ENCODE assay signal across 24 mouse cellular contexts in genomic region chr5:127253263-127253662, GRCm38 (mm10). TPM values are rescaled to one million over a fixed set of nuclear protein-coding genes. Genes with fewer than 3 reads are reported as not detected.
DNase-seq lines count a peak whose midpoint lies in the region; ATAC-seq and TF ChIP-seq lines count a peak whose summit lies in the region.
"Had no signal": no experiment of that assay in that cellular context is flagged by ENCODE, and none has a peak within 500 bp of the region (broad histone marks: within the 10 kb centered on the region; RNA-seq: fewer than 3 reads in every experiment).

No protein-coding gene starts in this region.

- no peaks in the 10 kb centered on the region for H3K36me3 ChIP-seq in intestine, postnatal 0 days (ENCODE audit: control insufficient read depth, insufficient read depth)
- H3K36me3 ChIP-seq in intestine, embryonic 16.5 days (ENCODE audit: control insufficient read depth, insufficient read depth, low read length): no peaks in the 10 kb centered on the region
- H3K36me3 ChIP-seq in midbrain, postnatal 0 days (ENCODE audit: insufficient read depth, low read length): no peaks in the 10 kb centered on the region
- H3K36me3 ChIP-seq in midbrain, embryonic 10.5 days: peaks cover 56% of the 10 kb centered on the region
- H3K36me3 ChIP-seq: embryonic facial prominence, embryonic 12.5 days; heart, embryonic 10.5 days; lung, embryonic 15.5 days; neural tube, embryonic 12.5 days; stomach, embryonic 15.5 days had no signal

- no peaks in the 10 kb centered on the region; the same call in 1 of the 2 replicates for H3K9me3 ChIP-seq in intestine, postnatal 0 days (ENCODE audit: control insufficient read depth)
- H3K9me3 ChIP-seq in intestine, embryonic 16.5 days (ENCODE audit: control insufficient read depth, low read length): peaks cover 6% of the 10 kb centered on the region; the same call in 1 of the 2 replicates
- H3K9me3 ChIP-seq in midbrain, postnatal 0 days (ENCODE audit: low read length): no peaks in the 10 kb centered on the region
- peaks cover 19% of the 10 kb centered on the region for H3K9me3 ChIP-seq in midbrain, embryonic 10.5 days (replicated peaks)
- H3K9me3 ChIP-seq: embryonic facial prominence, embryonic 12.5 days; lung, embryonic 15.5 days; stomach, embryonic 15.5 days had no signal

- H3K4me3 ChIP-seq in intestine, postnatal 0 days (ENCODE audit: low read depth, low read length): no peak overlapping the region
- H3K4me3 ChIP-seq in intestine, embryonic 16.5 days (ENCODE audit: low read length): no peak overlapping the region
- H3K4me3 ChIP-seq in midbrain, postnatal 0 days (ENCODE audit: low read depth, low read length): no peak overlapping the region
- H3K4me3 ChIP-seq in midbrain, embryonic 10.5 days: no peak overlapping the region
- H3K4me3 ChIP-seq: embryonic facial prominence, embryonic 12.5 days; heart, embryonic 10.5 days; lung, embryonic 15.5 days; neural tube, embryonic 12.5 days; stomach, embryonic 15.5 days had no signal

- no peak overlapping the region for H3K9ac ChIP-seq in intestine, postnatal 0 days (ENCODE audit: low read depth, low read length)
- H3K9ac ChIP-seq in intestine, embryonic 16.5 days (ENCODE audit: low read depth, low read length): no peak overlapping the region
- H3K9ac ChIP-seq in midbrain, postnatal 0 days (replicated peaks; ENCODE audit: low read length, poor library complexity, severe bottlenecking): no peak overlapping the region
- H3K9ac ChIP-seq: embryonic facial prominence, embryonic 12.5 days; hindbrain, embryonic 14.5 days; lung, embryonic 15.5 days; neural tube, embryonic 12.5 days; stomach, embryonic 15.5 days had no signal

- no peak for DNase-seq in midbrain, postnatal 0 days (ENCODE audit: low spot score)
- DNase-seq in midbrain, embryonic 10.5 days (ENCODE audit: low spot score): no peak
- peak; percentile 60 for DNase-seq in ZHBTc4 (ENCODE audit: low read depth, low spot score)
- no peak for DNase-seq in urinary bladder, postnatal 10 days (ENCODE audit: low spot score)
- DNase-seq in gastrocnemius, adult 18-20 months (ENCODE audit: low spot score): no peak
- DNase-seq: adrenal gland, postnatal 14 days; cerebellum, adult 9-10 months; heart, postnatal 10 days; kidney, adult 11 months; kidney, postnatal 25 days; layer of hippocampus, adult 9-11 months; right cerebral cortex, postnatal 14 days; thymus, postnatal 36 days had no signal

- no peaks in the 10 kb centered on the region for H3K27me3 ChIP-seq in intestine, postnatal 0 days (replicated peaks; ENCODE audit: control insufficient read depth, insufficient read depth, low read length)
- no peaks in the 10 kb centered on the region for H3K27me3 ChIP-seq in intestine, embryonic 16.5 days (replicated peaks; ENCODE audit: control insufficient read depth, insufficient read depth, low read length)
- no peaks in the 10 kb centered on the region for H3K27me3 ChIP-seq in midbrain, postnatal 0 days (ENCODE audit: insufficient read depth, low read length)
- H3K27me3 ChIP-seq in midbrain, embryonic 10.5 days (ENCODE audit: low read depth, poor library complexity, severe bottlenecking): no peaks in the 10 kb centered on the region
- H3K27me3 ChIP-seq: embryonic facial prominence, embryonic 12.5 days; lung, embryonic 15.5 days; neural tube, embryonic 12.5 days; stomach, embryonic 15.5 days had no signal

- no peak for ATAC-seq in intestine, postnatal 0 days
- no peak for ATAC-seq in intestine, embryonic 16.5 days
- no peak for ATAC-seq in midbrain, postnatal 0 days (ENCODE audit: low FRiP score)
- ATAC-seq: forebrain, embryonic 16.5 days; midbrain, embryonic 16.5 days had no signal

- 0 out of 2 replicates have a peak, but pooled peaks have one; percentile 18 for TF ChIP-seq CTCF in intestine, postnatal 0 days (IDR thresholded peaks at IDR 0.05; ENCODE audit: low read depth)
- TF ChIP-seq CTCF in midbrain, postnatal 0 days (IDR thresholded peaks at IDR 0.05): peak; percentile 37

- H3K4me2 ChIP-seq in intestine, postnatal 0 days (replicated peaks; ENCODE audit: low read depth): no peak overlapping the region
- no peak overlapping the region for H3K4me2 ChIP-seq in intestine, embryonic 16.5 days (ENCODE audit: low read depth, low read length)
- no peak overlapping the region for H3K4me2 ChIP-seq in midbrain, postnatal 0 days (ENCODE audit: low read depth, low read length, poor library complexity, severe bottlenecking)
- H3K4me2 ChIP-seq: embryonic facial prominence, embryonic 12.5 days; hindbrain, embryonic 14.5 days; lung, embryonic 15.5 days; neural tube, embryonic 12.5 days; stomach, embryonic 15.5 days had no signal

- no peak overlapping the region for H3K27ac ChIP-seq in intestine, postnatal 0 days (ENCODE audit: low read depth, low read length)
- H3K27ac ChIP-seq in intestine, embryonic 16.5 days (ENCODE audit: low read length): no peak overlapping the region
- no peak overlapping the region for H3K27ac ChIP-seq in midbrain, postnatal 0 days (ENCODE audit: low read depth, low read length)
- no peak overlapping the region for H3K27ac ChIP-seq in midbrain, embryonic 10.5 days (replicated peaks)
- H3K27ac ChIP-seq: embryonic facial prominence, embryonic 12.5 days; heart, embryonic 10.5 days; hindbrain, embryonic 14.5 days; lung, embryonic 15.5 days; neural tube, embryonic 12.5 days; stomach, embryonic 15.5 days had no signal

- 52% methylated on average over 2 of the region's 2 CpGs for WGBS in intestine, postnatal 0 days
- 66% methylated on average over 2 of the region's 2 CpGs for WGBS in intestine, embryonic 16.5 days
- 59% methylated on average over 2 of the region's 2 CpGs for WGBS in midbrain, postnatal 0 days
- whole genome bisulfite sequencing in midbrain, embryonic 10.5 days: 60% methylated on average over 2 of the region's 2 CpGs

- H3K4me1 ChIP-seq in intestine, postnatal 0 days (replicated peaks; ENCODE audit: control insufficient read depth, insufficient read depth, low read length): no peaks in the 10 kb centered on the region
- no peaks in the 10 kb centered on the region for H3K4me1 ChIP-seq in intestine, embryonic 16.5 days (ENCODE audit: control insufficient read depth, insufficient read depth, low read length)
- no peaks in the 10 kb centered on the region for H3K4me1 ChIP-seq in midbrain, postnatal 0 days (ENCODE audit: insufficient read depth, low read length)
- H3K4me1 ChIP-seq in midbrain, embryonic 10.5 days: no peaks in the 10 kb centered on the region; the same call in 1 of the 2 replicates
- H3K4me1 ChIP-seq: heart, embryonic 10.5 days; lung, embryonic 15.5 days; neural tube, embryonic 12.5 days; stomach, embryonic 15.5 days had no signal

RNA-seq across cellular contexts. Expression of gene Tmem132c, which starts 11.7 kb away (rescaled TPM):
- polyA plus RNA-seq in intestine, postnatal 0 days (2015; fragmentation: Nextera tagmentation; extraction: Ambion mirVana): 0.07 and 0.18 TPM in 2 replicates
- 0.18 and 0.39 TPM in 2 replicates for polyA plus RNA-seq in intestine, embryonic 16.5 days (2015; fragmentation: Nextera tagmentation; extraction: Ambion mirVana)
- total RNA-seq in midbrain, postnatal 0 days (2014; rRNA removed): 37.9 and 40.0 TPM in 2 replicates
- 8.7 and 10.2 TPM in 2 replicates for polyA plus RNA-seq in midbrain, postnatal 0 days (2015; fragmentation: Nextera tagmentation; extraction: Ambion mirVana)
- polyA plus RNA-seq in midbrain, embryonic 10.5 days (2016; fragmentation: Nextera tagmentation; extraction: Ambion mirVana): 30.0 and 34.0 TPM in 2 replicates
- total RNA-seq in gastrocnemius, adult 18-20 months (2021): under 1 TPM; 0.28 to 0.41 TPM
- total RNA-seq: megakaryocyte, adult 5-6 weeks had no signal
